Mouse (Mus musculus): ENCODE data around the gene Olfr97.
"Not testable (repeated sequence)": the region's sequence is repeated elsewhere in the genome, so short reads cannot be mapped to it uniquely, and the experiment has no call there.

Gene Olfr97

DNA sequence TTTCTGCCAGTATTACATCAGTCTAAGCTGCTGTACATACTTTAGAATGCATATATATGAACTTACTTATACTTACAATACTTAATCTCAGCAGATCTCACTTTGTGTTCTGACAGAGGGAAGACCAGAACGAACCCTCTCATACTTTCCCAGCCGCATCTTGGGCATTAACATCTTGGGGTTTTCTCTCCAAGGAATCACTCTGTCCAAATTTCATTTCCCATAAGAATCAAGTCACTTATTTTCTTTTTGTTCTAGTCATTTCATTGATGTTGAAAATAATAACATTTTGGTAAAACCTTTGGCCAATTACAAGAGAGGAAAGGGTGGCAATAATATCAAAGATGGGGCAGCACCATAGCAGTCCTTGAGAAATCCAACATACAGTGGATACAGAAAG lies at the start of gene Olfr97:
TSS of gene Olfr97 (minus strand) at position 101 of the 400 bp plus-strand sequence.
- DNase-seq (ENCODE audit: low spot score in 2 of 2), result not testable (repeated sequence)

DNA sequence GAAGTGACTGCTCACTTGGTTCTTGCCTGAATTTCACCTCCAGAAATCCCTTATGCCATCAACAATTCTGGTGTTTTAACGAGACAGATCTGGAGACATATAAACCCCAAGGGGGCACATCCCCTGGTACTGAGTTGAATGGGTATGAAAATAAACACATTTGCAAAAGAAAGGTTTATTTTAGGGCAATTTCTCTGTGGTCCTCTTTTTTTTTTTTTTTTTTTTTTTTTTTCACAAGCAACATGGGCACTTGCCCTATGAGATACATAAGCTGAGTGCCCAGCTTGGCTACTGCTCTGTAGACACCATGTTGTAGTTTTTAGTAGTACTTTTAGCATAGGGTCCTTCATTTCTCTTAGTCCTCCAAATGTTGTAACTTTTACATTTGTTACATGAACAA lies 46.2 kb upstream of the Olfr97 start, which contains the start of gene Olfr99:
TSS of gene Olfr99 (minus strand) at position 101 of the 400 bp plus-strand sequence.
- no peak for DNase-seq (ENCODE audit: low spot score in 2 of 2)

DNA sequence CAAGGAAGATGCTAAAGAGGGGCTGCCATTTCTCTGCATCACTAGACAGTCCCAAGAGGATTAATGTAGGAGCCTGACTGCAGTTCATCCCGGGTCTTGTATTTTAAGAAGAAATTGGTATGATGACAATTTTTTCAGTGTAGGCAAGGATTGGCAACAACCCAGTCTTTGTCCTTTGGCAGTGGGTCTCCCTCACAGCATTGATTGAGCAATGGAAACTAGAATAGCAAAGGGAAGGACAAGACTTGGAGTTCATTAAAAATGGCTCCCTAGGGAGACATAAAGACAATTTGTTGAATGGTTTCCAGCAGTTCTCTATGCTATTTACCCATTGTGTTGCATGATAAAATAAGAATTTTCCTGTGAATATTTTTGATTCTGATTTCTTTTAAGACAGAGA lies 43.2 kb upstream of the Olfr97 start:
- no peak for DNase-seq (ENCODE audit: low spot score in 2 of 2)

DNA sequence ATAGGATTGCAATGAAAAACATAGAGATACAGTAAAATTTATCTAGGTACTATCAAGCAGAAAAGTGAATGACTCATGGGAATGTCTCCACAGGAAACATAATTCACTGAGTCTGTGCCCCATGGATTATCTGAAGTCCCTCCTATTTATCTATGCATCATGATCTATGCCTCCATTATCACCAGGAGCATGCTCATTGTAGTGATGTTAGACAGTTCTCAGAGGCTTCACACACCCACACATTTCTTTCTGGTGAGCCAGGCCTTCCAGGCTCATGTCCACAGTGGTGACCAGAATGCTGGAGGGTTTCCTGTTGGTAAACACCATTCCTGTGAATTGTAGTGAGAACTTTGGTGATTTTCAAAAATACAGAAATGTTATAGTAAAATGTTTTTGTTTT lies 39.4 kb upstream of the Olfr97 start:
- DNase-seq (ENCODE audit: low spot score in 2 of 2), result no peak

DNA sequence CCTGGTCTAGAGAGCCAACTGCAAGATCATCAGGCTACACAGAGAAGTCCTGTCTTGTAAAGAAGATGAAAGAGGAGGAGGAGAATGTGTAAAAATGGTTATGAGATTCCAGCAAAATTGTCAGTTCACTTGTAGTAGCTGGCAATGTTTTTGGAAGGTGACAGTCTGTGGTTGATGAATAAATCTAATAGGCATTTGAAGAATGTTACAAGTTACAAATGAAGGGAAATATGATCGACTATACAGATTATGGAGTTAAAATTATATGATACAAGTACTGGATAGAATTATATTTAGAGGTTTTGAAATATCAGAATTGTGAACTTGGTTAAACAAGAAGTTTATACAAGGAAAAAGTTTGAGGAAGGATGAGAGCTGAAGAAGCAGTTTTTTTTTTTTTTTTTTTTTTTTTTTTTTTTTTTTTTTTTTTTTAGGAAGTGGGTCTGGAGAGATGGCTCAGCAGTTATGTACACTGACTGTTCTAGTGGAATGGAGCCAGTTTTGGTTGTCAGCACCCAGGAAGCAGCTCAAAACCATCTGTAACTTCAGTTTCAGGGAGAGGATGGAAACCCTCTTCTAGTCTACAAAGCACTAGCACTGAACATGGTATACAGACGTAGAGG lies 38.6 kb upstream of the Olfr97 start:
- no peak for DNase-seq (ENCODE audit: low spot score in 2 of 2)

DNA sequence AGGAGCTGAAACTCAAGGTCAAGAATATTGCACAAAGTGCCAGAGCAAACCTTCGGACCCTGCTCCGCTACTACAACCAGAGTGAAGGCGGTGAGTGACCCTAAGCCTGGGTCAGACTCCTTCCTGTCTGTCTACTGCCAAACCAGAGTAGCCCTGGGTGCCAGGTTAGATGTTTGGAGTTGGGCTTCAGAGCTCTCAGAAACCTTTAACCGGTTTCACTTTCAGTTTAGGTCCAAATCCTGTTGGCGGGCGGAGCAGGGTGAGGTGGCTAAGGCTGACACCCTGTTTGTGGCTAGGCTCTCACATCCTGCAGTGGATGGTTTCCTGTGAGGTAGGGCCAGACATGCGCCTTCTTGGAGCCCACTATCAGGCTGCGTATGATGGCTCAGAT lies 33.6 kb upstream of the Olfr97 start:
- no peak for DNase-seq (ENCODE audit: low spot score in 2 of 2)

DNA sequence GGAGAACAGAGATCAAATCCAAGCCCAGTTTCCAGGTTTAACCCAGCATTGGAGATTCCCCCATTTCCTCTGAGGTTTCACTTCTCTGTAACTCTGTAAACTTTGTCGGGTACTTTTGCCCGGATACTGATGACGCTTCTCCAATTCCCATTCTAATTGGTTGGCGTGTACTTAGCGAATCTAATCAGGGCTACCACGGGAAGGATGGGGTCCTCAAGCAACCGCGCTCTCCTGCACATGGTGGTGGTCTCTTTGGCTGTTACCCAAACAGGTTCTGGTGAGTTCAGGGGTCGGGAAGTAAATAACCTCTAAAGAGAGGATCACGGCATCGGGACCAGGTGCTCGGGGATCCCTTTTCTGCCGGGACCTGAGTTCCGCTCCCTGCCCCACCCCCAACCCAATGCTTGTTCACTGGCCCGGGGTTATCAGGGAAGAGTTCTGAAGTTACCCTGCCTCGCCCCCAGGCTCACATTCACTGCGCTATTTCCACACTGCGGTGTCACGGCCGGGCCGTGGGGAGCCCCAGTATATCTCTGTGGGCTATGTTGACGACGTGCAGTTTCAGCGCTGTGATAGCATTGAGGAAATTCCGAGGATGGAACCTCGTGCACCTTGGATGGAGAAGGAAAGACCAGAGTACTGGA lies 33.0 kb upstream of the Olfr97 start, which contains the start of gene H2-M3:
TSS of gene H2-M3 (plus strand) at position 163 of the 644 bp plus-strand sequence.
- peak; percentile 72 to 90 for DNase-seq (ENCODE audit: low spot score in 2 of 2)

DNA sequence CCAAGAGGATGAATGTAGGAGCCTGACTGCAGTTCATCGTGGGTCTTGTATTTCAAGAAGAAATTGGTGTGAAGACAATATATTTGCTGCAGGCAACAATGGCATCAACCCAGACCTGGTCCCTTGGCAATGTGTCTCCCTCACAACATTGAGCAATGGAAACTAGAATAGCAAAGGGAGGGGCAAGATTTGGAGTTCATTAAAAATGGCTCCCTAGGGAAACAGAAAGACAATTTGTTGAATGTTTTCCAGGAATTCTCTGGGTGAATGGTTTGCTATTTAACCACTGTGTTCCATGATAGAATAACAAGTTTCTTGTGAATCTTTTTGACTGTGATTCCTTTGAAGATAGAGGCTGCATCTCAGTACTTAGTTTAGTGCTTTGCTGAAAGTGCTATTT lies 26.5 kb upstream of the Olfr97 start, which contains the start of gene Olfr98:
TSS of gene Olfr98 (minus strand) at position 124 of the 400 bp plus-strand sequence.
- DNase-seq (ENCODE audit: low spot score in 2 of 2), result no peak

DNA sequence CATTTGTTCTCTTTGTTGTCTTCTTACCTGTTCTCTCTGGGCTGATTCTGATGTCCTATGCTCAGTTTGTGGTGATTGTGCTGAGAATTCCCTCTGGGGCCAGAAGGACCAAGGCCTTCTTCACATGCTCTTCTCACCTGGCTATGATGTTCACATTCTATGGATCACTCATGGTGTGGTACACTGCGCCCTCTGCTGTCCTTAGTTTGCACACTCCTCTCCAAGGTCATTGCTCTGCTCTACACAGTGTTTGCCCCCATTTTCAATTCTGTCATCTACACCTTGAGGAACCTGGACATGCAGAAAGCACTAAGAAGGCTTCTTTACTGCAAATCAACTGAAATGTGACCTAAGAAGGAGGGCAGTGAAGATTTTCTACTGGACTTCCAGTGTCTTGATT lies 13.4 kb upstream of the Olfr97 start:
- DNase-seq (ENCODE audit: low spot score in 2 of 2), result no peak

DNA sequence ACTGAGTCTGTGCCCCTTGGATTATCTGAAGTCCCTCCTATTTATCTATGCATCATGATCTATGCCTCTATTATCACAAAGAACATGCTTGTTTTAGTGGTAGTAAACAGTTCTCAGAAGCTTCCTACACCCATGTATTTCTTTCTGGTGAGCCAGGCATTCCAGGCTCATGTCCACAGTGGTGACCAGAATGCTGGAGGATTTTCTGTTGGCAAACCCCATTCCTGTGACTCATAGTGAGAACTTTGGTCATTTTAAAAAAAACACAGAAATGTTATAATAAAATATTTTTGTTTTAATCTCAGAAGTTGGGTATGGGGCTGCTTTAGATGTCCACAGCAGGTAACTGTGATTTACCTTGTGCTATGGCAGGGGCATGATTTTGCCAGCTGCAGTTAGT lies 12.3 kb upstream of the Olfr97 start:
- no peak for DNase-seq (ENCODE audit: low spot score in 2 of 2)

DNA sequence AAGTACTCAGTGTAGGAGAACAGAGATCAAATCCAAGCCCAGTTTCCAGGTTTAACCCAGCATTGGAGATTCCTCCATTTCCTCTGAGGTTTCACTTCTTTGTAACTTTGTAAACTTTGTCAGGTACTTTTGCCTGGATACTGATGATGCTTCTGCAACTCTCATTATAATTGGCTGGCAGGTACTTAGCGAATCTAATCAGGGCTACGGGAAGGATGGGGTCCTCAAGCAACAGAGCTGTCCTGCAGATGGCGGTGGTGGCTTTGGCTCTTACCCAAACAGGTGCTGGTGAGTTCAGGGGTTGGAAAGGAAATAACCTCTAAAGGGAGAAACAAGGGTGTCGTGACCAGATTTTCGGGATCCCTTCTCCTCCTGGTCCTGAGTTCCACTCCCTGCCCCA lies 9.6 kb upstream of the Olfr97 start:
- DNase-seq (ENCODE audit: low spot score in 2 of 2), result no peak

DNA sequence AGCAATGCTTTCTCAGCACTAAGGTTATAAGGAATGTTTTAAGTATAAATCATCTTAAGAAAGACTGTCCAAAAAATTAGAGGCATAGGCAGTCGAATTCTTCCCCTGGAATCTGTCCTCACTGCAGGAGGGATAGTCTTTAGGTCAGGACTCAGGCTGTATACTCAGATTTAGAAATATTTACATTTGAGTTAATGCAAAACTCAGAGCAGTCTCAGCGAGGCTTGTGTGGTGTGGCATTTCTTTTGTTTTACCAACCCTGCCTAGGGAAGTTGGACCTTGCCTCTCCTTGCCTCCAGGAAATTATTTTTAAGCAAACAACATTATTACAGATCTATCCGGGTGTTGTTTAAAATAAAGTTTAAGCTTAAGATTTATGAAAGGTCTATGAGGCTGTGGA lies 5.1 kb upstream of the Olfr97 start:
- DNase-seq (ENCODE audit: low spot score in 2 of 2), result no peak

DNA sequence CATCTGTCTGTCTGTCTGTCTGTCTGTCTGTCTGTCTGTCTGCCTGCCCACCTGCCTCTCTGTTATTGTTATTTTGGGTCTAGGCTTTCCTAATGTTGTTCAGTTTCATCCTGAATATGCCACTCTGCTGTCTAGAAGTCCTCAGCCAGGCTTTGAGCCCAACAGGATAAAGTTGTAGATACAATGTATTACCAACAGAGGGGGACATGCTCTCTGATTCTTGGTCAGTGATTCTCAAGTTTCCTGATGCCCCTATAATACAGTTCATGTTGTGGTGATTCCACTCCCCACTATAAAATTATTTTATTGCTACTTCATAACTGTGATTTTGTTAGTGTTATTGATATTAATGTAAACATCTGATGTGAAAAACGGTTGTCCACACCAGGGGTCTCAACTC lies 15.3 kb downstream of the Olfr97 start:
- no peak for DNase-seq (ENCODE audit: low spot score in 2 of 2)

DNA sequence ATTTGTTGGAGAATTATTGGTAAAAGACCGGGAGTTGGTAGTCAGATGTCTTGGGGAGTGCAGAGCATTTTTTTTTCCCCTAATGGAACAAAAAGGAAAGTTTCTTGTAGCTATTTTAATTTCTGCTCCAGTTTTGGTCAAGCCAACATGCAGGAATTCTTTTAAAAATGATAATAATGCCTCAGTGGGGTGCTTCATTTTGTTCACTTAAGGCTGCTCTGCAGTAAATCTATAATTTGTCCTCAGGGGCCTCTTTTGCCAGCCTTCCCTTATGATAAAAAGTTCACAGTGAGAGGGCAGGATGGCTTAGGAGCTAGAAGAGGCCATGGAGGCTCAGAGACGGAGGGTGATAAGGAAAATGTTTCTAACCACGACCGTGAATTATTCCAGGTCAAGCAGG lies 17.3 kb downstream of the Olfr97 start, which contains the start of gene Olfr96:
TSS of gene Olfr96 (plus strand) at position 301 of the 400 bp plus-strand sequence.
- no peak for DNase-seq (ENCODE audit: low spot score in 2 of 2)

DNA sequence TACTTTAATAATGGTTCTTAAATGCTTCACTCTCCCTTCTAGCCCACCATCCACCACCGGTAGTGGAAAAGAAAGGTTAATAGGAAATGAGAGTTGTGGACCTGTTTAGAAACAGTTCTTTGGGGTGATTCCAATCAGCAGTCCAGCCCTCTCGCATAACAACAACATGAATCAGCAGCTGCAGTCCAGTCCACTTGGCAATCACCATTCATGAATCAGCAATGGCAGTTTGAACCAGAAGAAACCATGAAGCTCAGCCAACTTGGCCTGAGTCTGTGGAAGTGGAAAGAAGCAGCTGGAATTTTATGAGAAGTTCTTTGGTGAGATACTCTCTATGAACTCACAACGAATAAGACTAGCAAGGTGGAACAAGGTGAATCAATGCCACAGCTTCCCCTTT lies 18.6 kb downstream of the Olfr97 start:
- DNase-seq (ENCODE audit: low spot score in 2 of 2), result no peak

DNA sequence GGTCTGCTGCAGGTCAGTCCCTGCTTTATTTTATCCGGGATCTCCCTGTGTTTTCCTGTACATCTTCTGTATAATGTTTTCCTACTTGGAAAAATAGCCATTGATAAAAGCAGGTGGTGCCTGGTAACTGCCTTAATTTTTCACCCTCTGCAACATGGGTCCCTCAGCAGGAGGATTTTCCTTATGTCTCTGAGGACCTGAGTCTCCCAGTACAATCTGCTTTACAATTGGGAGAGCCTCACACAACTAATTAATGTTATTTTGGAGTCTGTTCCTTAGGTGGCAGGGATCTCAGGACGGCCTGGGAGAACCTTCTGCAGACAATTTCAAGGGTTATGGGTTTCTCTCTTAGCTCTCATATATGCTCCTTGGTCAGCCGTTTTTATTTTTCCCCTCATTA lies 24.1 kb downstream of the Olfr97 start, which contains the start of gene Olfr95:
TSS of gene Olfr95 (minus strand) at position 101 of the 400 bp plus-strand sequence.
- no peak for DNase-seq (ENCODE audit: low spot score in 2 of 2)

DNA sequence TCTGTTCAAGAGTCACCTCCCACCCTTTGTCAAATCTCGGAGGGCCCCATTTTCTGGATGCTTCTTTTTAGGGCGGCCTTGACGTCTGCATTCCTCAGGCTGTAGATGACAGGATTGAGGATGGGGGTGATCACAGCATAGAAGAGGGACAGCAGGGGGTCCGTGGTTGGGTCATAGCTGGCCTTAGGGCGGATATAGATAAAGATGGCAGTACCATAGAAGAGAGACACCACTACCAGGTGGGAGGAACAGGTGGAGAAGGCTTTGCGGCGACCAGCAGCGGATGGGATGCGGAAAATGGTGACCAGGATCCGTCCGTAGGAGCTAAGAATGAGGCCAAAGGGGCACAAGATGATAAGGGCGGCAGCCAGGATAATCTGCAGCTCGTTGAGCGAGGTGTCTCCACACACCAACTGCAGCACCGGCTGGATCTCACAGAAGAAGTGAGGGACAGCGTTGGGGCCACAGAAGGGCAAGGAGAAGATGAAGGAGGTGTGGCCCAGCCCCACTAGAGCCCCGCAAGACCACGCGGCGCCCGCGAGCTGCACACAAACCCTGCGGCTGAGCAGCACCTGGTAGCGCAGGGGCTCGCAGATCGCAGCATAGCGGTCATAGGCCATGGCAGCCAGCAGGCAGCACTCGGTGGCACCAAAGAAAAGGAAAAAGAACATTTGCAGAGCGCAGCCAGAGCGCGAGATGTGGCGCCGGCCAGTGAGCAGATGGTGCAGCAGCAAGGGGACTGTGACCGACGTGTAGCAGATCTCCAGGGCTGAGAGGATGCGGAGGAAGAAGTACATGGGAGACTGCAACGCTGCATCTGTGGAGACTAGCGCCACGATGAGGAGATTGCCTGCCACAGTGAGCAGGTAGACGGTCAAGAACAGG lies 26.0 kb downstream of the Olfr97 start:
- no peak for DNase-seq (ENCODE audit: low spot score in 2 of 2)

DNA sequence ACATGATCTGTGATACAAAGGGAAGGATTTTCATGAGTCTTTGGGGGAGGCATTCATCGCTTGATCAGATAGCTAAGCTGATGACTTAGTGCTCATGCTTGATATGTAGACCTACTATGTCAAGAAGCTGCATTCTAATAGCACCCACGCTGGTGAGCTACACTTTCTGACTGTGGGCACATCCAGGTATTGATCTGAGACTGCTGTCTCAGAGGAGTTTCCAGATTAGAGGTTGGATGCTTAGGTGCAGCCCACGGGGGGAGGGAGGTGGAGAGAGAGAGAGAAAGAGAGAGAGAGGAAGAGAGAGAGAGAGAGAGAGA lies 33.3 kb downstream of the Olfr97 start:
- no peak for DNase-seq (ENCODE audit: low spot score in 2 of 2)

DNA sequence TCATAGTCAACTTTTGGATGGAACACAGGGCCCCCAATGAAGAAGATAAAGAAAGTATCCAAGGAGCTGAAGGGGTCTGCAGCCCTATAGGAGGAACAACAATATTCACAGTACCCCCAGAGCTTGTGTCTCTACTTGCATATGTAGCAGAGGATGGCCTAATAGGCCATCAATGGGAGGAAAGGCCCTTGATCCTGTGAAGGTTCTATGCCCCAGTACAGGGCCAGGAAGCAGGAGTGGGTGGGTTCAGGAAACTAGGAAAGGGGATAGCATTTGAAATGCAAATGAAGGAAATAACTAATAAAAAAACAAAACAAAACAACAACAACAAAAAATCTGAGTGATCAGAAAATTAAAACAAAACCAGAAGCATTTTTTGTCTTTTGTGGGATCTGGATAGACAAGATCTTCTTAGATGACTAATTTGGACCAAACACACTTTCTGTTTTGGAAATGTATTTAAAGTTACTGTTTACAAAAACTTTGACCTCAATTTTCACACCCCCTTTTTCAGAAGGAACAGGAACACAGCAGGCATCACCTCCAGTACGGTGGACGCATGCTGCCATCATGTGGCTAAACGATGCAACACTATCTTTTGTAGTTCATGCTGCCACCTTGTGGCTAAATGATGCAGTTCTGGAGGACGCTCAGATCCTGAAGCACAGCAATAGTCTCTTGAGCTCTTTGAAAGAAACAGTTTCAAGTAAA lies 33.8 kb downstream of the Olfr97 start:
- DNase-seq (ENCODE audit: low spot score in 2 of 2), result peak; percentile 56 to 71

DNA sequence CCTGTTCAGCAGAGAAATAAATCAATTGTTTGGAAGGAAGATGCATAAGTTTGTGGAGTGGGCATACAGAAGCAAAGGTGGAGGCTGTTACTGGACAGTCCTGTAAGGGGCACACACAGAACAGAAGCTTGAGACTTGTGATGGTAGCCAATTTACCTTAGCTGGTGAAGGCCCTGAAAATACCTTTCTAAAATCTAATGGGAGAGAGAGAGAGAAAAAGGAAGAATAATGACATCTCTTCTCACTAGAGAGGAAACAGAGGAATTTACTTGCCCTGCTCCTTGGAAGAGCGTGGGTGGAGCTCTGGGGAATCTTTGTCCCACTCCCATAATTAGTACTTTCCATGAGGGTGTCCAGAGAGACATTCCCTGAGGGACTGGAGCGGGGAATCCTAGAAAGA lies 36.2 kb downstream of the Olfr97 start, which contains the start of gene Olfr94:
TSS of gene Olfr94 (minus strand) at position 101 of the 400 bp plus-strand sequence.
- no peak for DNase-seq (ENCODE audit: low spot score in 2 of 2)

DNA sequence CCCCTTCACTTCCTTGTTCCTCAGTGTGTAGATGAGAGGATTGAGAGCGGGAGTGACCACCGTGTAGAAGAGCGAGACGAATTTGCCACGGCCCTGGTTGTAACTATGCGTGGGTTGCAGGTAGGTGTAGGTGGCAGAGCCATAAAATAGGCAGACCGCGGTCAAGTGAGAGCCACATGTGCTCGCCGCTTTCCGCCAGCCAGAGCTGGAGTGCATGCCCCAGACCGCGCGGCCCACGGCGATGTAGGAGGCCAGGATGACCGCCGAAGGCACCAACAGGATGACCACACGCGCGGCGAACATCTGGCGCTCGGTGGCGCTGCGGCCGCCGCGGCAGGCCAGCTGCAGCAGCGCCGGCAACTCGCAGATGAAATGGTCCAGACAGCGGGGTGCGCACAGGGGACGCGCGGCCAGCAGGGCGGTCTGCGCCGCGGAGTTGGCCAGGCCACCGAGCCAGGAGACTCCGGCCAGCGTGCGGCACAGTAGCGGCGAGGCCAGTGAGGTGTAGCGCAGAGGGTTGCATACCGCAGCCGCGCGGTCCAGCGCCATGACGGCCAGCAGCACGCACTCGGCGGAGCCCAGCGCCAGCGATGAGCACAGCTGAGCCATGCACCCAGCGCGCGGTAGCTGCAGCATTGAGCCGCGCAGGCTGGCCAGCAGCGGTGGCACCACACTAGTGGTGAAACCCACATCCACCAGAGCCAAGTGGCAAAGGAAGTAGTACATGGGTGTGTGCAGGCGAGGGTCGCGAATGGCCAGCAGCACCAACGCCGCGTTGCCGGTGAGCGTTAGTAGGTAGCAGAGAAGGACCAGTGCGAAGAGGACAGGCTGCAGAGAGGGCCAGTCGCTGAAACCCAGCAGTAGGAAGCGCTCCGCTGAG lies 40.0 kb downstream of the Olfr97 start:
- DNase-seq (ENCODE audit: low spot score in 2 of 2), result peak in 1 of 2 experiments; percentile 21

All from urinary bladder, postnatal 4 days (tissue).